Mouse (Mus musculus): Measurements from ENCODE around the gene Slc4a3. TPM values are rescaled to one million over a fixed set of nuclear protein-coding genes. Genes with fewer than 3 reads are reported as not detected.

Gene Slc4a3
- total RNA-seq, 2 experiments from 2014 or later = 120 to 141 TPM

- DNase-seq (ENCODE audit: low spot score in 2 of 2) = no peak
These were observed 12.5 kb downstream of the Slc4a3 start for GRCm38 (mm10) chr1:75558388-75559178.

GRCm38 (mm10) chr1:75559212-75559925, 13.3 kb downstream of the Slc4a3 start:
- DNase-seq (ENCODE audit: low spot score in 2 of 2) = peak; percentile 96

- no peak for DNase-seq (ENCODE audit: low spot score in 2 of 2)
These were observed 14.3 kb downstream of the Slc4a3 start for GRCm38 (mm10) chr1:75560206-75560913.

- peak in 1 of 2 experiments; percentile 49 for DNase-seq (ENCODE audit: low spot score in 2 of 2)
These were observed 15.3 kb downstream of the Slc4a3 start for GRCm38 (mm10) chr1:75561221-75561897.

- peak; percentile 59 to 81 for DNase-seq (ENCODE audit: low spot score in 2 of 2)
These were observed 15.8 kb downstream of the Slc4a3 start for GRCm38 (mm10) chr1:75561898-75562238.

GRCm38 (mm10) chr1:75564102-75564501, 18.0 kb downstream of the Slc4a3 start:
- no peak for DNase-seq (ENCODE audit: low spot score in 2 of 2)

GRCm38 (mm10) chr1:75564916-75565315, 18.9 kb downstream of the Slc4a3 start:
- DNase-seq (ENCODE audit: low spot score in 2 of 2) = no peak

- DNase-seq (ENCODE audit: low spot score in 2 of 2) = no peak
These were observed 19.6 kb downstream of the Slc4a3 start for GRCm38 (mm10) chr1:75565616-75566015.

GRCm38 (mm10) chr1:75570403-75570802, 24.3 kb downstream of the Slc4a3 start:
- DNase-seq (ENCODE audit: low spot score in 2 of 2) = no peak

GRCm38 (mm10) chr1:75572776-75573175, 26.7 kb downstream of the Slc4a3 start:
- no peak for DNase-seq (ENCODE audit: low spot score in 2 of 2)

GRCm38 (mm10) chr1:75573715-75574114, 27.6 kb downstream of the Slc4a3 start:
- DNase-seq (ENCODE audit: low spot score in 2 of 2) = no peak

GRCm38 (mm10) chr1:75574476-75575310, 28.6 kb downstream of the Slc4a3 start:
- DNase-seq (ENCODE audit: low spot score in 2 of 2) = no peak

- DNase-seq (ENCODE audit: low spot score in 2 of 2) = no peak
These were observed 36.0 kb downstream of the Slc4a3 start for GRCm38 (mm10) chr1:75581936-75582624.

- no peak for DNase-seq (ENCODE audit: low spot score in 2 of 2)
These were observed 36.5 kb downstream of the Slc4a3 start for GRCm38 (mm10) chr1:75582625-75582956.

GRCm38 (mm10) chr1:75583034-75583433, 37.0 kb downstream of the Slc4a3 start:
- DNase-seq (ENCODE audit: low spot score in 2 of 2) = no peak

- no peak for DNase-seq (ENCODE audit: low spot score in 2 of 2)
These were observed 40.7 kb downstream of the Slc4a3 start for GRCm38 (mm10) chr1:75586791-75587190.

- DNase-seq (ENCODE audit: low spot score in 2 of 2) = no peak
These were observed 42.0 kb downstream of the Slc4a3 start for GRCm38 (mm10) chr1:75587738-75588719.

GRCm38 (mm10) chr1:75588874-75589273, 42.8 kb downstream of the Slc4a3 start:
- peak in 1 of 2 experiments; percentile 33 for DNase-seq (ENCODE audit: low spot score in 2 of 2)

- DNase-seq (ENCODE audit: low spot score in 2 of 2) = no peak
These were observed 43.9 kb downstream of the Slc4a3 start for GRCm38 (mm10) chr1:75589983-75590382.
